Mouse (Mus musculus): Measurements from ENCODE around the gene Samd4. TPM values are rescaled to one million over a fixed set of nuclear protein-coding genes. Genes with fewer than 3 reads are reported as not detected.

Samd4 gene
- total and polyA plus RNA-seq, 2 experiments from 2014 or later: 5.1 to 16.0 TPM

- ATAC-seq (ENCODE audit: low FRiP score) (no peak), DNase-seq (ENCODE audit: low spot score) (no peak)
- no peaks in the 10 kb centered on the region for H3K9me3 ChIP-seq (ENCODE audit: low read length)
- H3K4me2 ChIP-seq (ENCODE audit: low read depth, low read length, poor library complexity, severe bottlenecking): no peak overlapping the region
- 88% methylated on average over 5 of the region's 5 CpGs for WGBS
- H3K4me3 ChIP-seq (ENCODE audit: low read depth, low read length): no peak overlapping the region
- no peak for TF ChIP-seq CTCF (IDR thresholded peaks at IDR 0.05)
- no peak overlapping the region for H3K9ac ChIP-seq (replicated peaks; ENCODE audit: low read length, poor library complexity, severe bottlenecking)
- H3K27ac ChIP-seq (ENCODE audit: low read depth, low read length): no peak overlapping the region
- no peaks in the 10 kb centered on the region for H3K4me1 ChIP-seq (ENCODE audit: insufficient read depth, low read length)
- H3K36me3 ChIP-seq (ENCODE audit: insufficient read depth, low read length): no peaks in the 10 kb centered on the region
- no peaks in the 10 kb centered on the region for H3K27me3 ChIP-seq (ENCODE audit: insufficient read depth, low read length)
Measured at GRCm38 (mm10) chr14:46897953-46898352, 15.3 kb downstream of the Samd4 start.

GRCm38 (mm10) chr14:46898626-46899025 lies 16.0 kb downstream of the Samd4 start:
- no peak overlapping the region for H3K4me3 ChIP-seq (ENCODE audit: low read depth, low read length)
- H3K9me3 ChIP-seq (ENCODE audit: low read length): no peaks in the 10 kb centered on the region
- DNase-seq (ENCODE audit: low spot score): no peak
- no peak for TF ChIP-seq CTCF (IDR thresholded peaks at IDR 0.05)
- no peak for ATAC-seq (ENCODE audit: low FRiP score)
- no peaks in the 10 kb centered on the region for H3K4me1 ChIP-seq (ENCODE audit: insufficient read depth, low read length)
- no peaks in the 10 kb centered on the region for H3K36me3 ChIP-seq (ENCODE audit: insufficient read depth, low read length)
- H3K27ac ChIP-seq (ENCODE audit: low read depth, low read length): no peak overlapping the region
- 56% methylated on average over 3 of the region's 3 CpGs for WGBS
- no peaks in the 10 kb centered on the region for H3K27me3 ChIP-seq (ENCODE audit: insufficient read depth, low read length)
- no peak overlapping the region for H3K9ac ChIP-seq (replicated peaks; ENCODE audit: low read length, poor library complexity, severe bottlenecking)
- no peak overlapping the region for H3K4me2 ChIP-seq (ENCODE audit: low read depth, low read length, poor library complexity, severe bottlenecking)

- no peaks in the 10 kb centered on the region for H3K36me3 ChIP-seq (ENCODE audit: insufficient read depth, low read length)
- H3K4me1 ChIP-seq (ENCODE audit: insufficient read depth, low read length): no peaks in the 10 kb centered on the region
- H3K4me2 ChIP-seq (ENCODE audit: low read depth, low read length, poor library complexity, severe bottlenecking): no peak overlapping the region
- 87% methylated on average over 9 of the region's 9 CpGs for WGBS
- ATAC-seq (ENCODE audit: low FRiP score) (no peak), DNase-seq (ENCODE audit: low spot score) (no peak)
- no peak for TF ChIP-seq CTCF (IDR thresholded peaks at IDR 0.05)
- H3K9me3 ChIP-seq (ENCODE audit: low read length): no peaks in the 10 kb centered on the region
- H3K4me3 ChIP-seq (ENCODE audit: low read depth, low read length): no peak overlapping the region
- H3K27me3 ChIP-seq (ENCODE audit: insufficient read depth, low read length): no peaks in the 10 kb centered on the region
- H3K9ac ChIP-seq (replicated peaks; ENCODE audit: low read length, poor library complexity, severe bottlenecking): no peak overlapping the region
- no peak overlapping the region for H3K27ac ChIP-seq (ENCODE audit: low read depth, low read length)
Measured at GRCm38 (mm10) chr14:46902498-46903087, 19.9 kb downstream of the Samd4 start.

GRCm38 (mm10) chr14:46904276-46904675 lies 21.6 kb downstream of the Samd4 start:
- Histone ChIP-seq H3K36me3 (ENCODE audit: insufficient read depth, low read length) (no peaks in the 10 kb centered on the region), H3K9me3 (ENCODE audit: low read length) (no peaks in the 10 kb centered on the region), H3K4me3 (ENCODE audit: low read depth, low read length) (no peak overlapping the region), H3K4me1 (ENCODE audit: insufficient read depth, low read length) (no peaks in the 10 kb centered on the region), H3K9ac (replicated peaks; ENCODE audit: low read length, poor library complexity, severe bottlenecking) (no peak overlapping the region), H3K4me2 (ENCODE audit: low read depth, low read length, poor library complexity, severe bottlenecking) (no peak overlapping the region), H3K27me3 (ENCODE audit: insufficient read depth, low read length) (no peaks in the 10 kb centered on the region), H3K27ac (ENCODE audit: low read depth, low read length) (no peak overlapping the region)
- TF ChIP-seq CTCF (IDR thresholded peaks at IDR 0.05): no peak
- 95% methylated on average over 4 of the region's 4 CpGs for WGBS
- no peak for ATAC-seq (ENCODE audit: low FRiP score)
- DNase-seq (ENCODE audit: low spot score): no peak

- DNase-seq (ENCODE audit: low spot score): no peak
- H3K4me3 ChIP-seq (ENCODE audit: low read depth, low read length): no peak overlapping the region
- no peaks in the 10 kb centered on the region for H3K4me1 ChIP-seq (ENCODE audit: insufficient read depth, low read length)
- no peak overlapping the region for H3K9ac ChIP-seq (replicated peaks; ENCODE audit: low read length, poor library complexity, severe bottlenecking)
- TF ChIP-seq CTCF (IDR thresholded peaks at IDR 0.05): no peak
- H3K27ac ChIP-seq (ENCODE audit: low read depth, low read length): no peak overlapping the region
- H3K4me2 ChIP-seq (ENCODE audit: low read depth, low read length, poor library complexity, severe bottlenecking): no peak overlapping the region
- 78% methylated on average over 8 of the region's 8 CpGs for WGBS
- no peak for ATAC-seq (ENCODE audit: low FRiP score)
- H3K9me3 ChIP-seq (ENCODE audit: low read length): no peaks in the 10 kb centered on the region
- H3K36me3 ChIP-seq (ENCODE audit: insufficient read depth, low read length): no peaks in the 10 kb centered on the region
- no peaks in the 10 kb centered on the region for H3K27me3 ChIP-seq (ENCODE audit: insufficient read depth, low read length)
Measured at GRCm38 (mm10) chr14:46908858-46909257, 26.2 kb downstream of the Samd4 start.

GRCm38 (mm10) chr14:46912496-46912895 lies 29.8 kb downstream of the Samd4 start:
- H3K36me3 ChIP-seq (ENCODE audit: insufficient read depth, low read length): no peaks in the 10 kb centered on the region
- no peak for TF ChIP-seq CTCF (IDR thresholded peaks at IDR 0.05)
- H3K4me2 ChIP-seq (ENCODE audit: low read depth, low read length, poor library complexity, severe bottlenecking): no peak overlapping the region
- H3K27ac ChIP-seq (ENCODE audit: low read depth, low read length): no peak overlapping the region
- H3K4me3 ChIP-seq (ENCODE audit: low read depth, low read length): no peak overlapping the region
- WGBS: 90% methylated on average over 7 of the region's 7 CpGs
- no peaks in the 10 kb centered on the region for H3K4me1 ChIP-seq (ENCODE audit: insufficient read depth, low read length)
- no peak for ATAC-seq (ENCODE audit: low FRiP score)
- no peak overlapping the region for H3K9ac ChIP-seq (replicated peaks; ENCODE audit: low read length, poor library complexity, severe bottlenecking)
- no peak for DNase-seq (ENCODE audit: low spot score)
- no peaks in the 10 kb centered on the region for H3K9me3 ChIP-seq (ENCODE audit: low read length)
- no peaks in the 10 kb centered on the region for H3K27me3 ChIP-seq (ENCODE audit: insufficient read depth, low read length)

Data from midbrain, postnatal 0 days (tissue).